Mouse (Mus musculus) layer of hippocampus, postnatal 36 days (tissue): Measurements from ENCODE around the gene Bag5. TPM values are rescaled to one million over a fixed set of nuclear protein-coding genes. Genes with fewer than 3 reads are reported as not detected.
"Not testable (repeated sequence)": the region's sequence is repeated elsewhere in the genome, so short reads cannot be mapped to it uniquely, and the experiment has no call there.

Experiments
- DNase-seq, 2 experiments: peaks; one replicate each; pipeline ENCODE4 v3.0.0; 2022
- total RNA-seq, 2 experiments: library from RNA; stranded (reverse); gene quantifications; 2 replicates each; pipeline ENCODE4 v1.2.3; 2021

Gene Bag5
- 10 to 100 TPM; 50.1 to 51.3 TPM for total RNA-seq

- DNase-seq, result peak; percentile 92 to 93
Measured at GRCm38 (mm10) chr12:111713004-111713651, at the start of gene Bag5, which contains the start of gene Apopt1. Gene Bag5 (minus strand): TSS chr12:111713257. Gene Apopt1 (plus strand): TSS chr12:111713261.

- no peak for DNase-seq
Measured at GRCm38 (mm10) chr12:111760306-111760908, 47.4 kb upstream of the Bag5 start.

GRCm38 (mm10) chr12:111759176-111760061, 46.4 kb upstream of the Bag5 start:
- DNase-seq, result peak in 1 of 2 experiments; percentile 39

GRCm38 (mm10) chr12:111758381-111759175, 45.5 kb upstream of the Bag5 start, which contains the start of gene Klc1:
Gene Klc1 (plus strand): TSS chr12:111758849.
- peak; percentile 84 for DNase-seq

GRCm38 (mm10) chr12:111757561-111758325, 44.7 kb upstream of the Bag5 start:
- DNase-seq, result no peak

GRCm38 (mm10) chr12:111756698-111757082, 43.6 kb upstream of the Bag5 start:
- no peak for DNase-seq

- DNase-seq, result no peak
Measured at GRCm38 (mm10) chr12:111756082-111756697, 43.1 kb upstream of the Bag5 start.

GRCm38 (mm10) chr12:111755231-111755630, 42.2 kb upstream of the Bag5 start:
- no peak for DNase-seq

- no peak for DNase-seq
Measured at GRCm38 (mm10) chr12:111754710-111755109, 41.7 kb upstream of the Bag5 start.

- DNase-seq, result no peak
Measured at GRCm38 (mm10) chr12:111753347-111753746, 40.3 kb upstream of the Bag5 start.

- DNase-seq, result no peak
Measured at GRCm38 (mm10) chr12:111752491-111752890, 39.4 kb upstream of the Bag5 start.

GRCm38 (mm10) chr12:111750739-111751138, 37.7 kb upstream of the Bag5 start:
- DNase-seq, result no peak

- DNase-seq, result no peak
Measured at GRCm38 (mm10) chr12:111747421-111747820, 34.4 kb upstream of the Bag5 start.

- no peak for DNase-seq
Measured at GRCm38 (mm10) chr12:111746091-111746490, 33.0 kb upstream of the Bag5 start.

GRCm38 (mm10) chr12:111745274-111745673, 32.2 kb upstream of the Bag5 start:
- DNase-seq, result no peak

- DNase-seq, result no peak
Measured at GRCm38 (mm10) chr12:111743981-111744423, 30.9 kb upstream of the Bag5 start.

- no peak for DNase-seq
Measured at GRCm38 (mm10) chr12:111743419-111743818, 30.4 kb upstream of the Bag5 start.

- DNase-seq, result no peak
Measured at GRCm38 (mm10) chr12:111741338-111741737, 28.3 kb upstream of the Bag5 start.

- DNase-seq, result peak in 1 of 2 experiments; percentile 56
Measured at GRCm38 (mm10) chr12:111738754-111739153, 25.7 kb upstream of the Bag5 start.

GRCm38 (mm10) chr12:111737370-111737769, 24.3 kb upstream of the Bag5 start:
- DNase-seq, result no peak

GRCm38 (mm10) chr12:111736676-111737075, 23.6 kb upstream of the Bag5 start:
- not testable (repeated sequence) for DNase-seq
